Mouse (Mus musculus) stomach, embryonic 14.5 days (tissue): ENCODE data around the gene Il12rb1. TPM values are rescaled to one million over a fixed set of nuclear protein-coding genes. Genes with fewer than 3 reads are reported as not detected.
"Not testable (repeated sequence)": the region's sequence is repeated elsewhere in the genome, so short reads cannot be mapped to it uniquely, and the experiment has no call there.

Experiments
- ATAC-seq: fragments of 200-750 bp; cut with Nextera tagmentation; 2 replicates; pipeline ENCODE4 v1.8.0; 2017; ENCODE audit warnings: low read depth, moderate TSS enrichment; ENCODE audit not compliant: insufficient number of reproducible peaks, insufficient read depth, low FRiP score
- H3K27ac ChIP-seq: fragments of 300-500 bp; sonication (generic); 2 replicates; pipeline ENCODE4 v1.5.1; 2014; ENCODE audit warnings: mild to moderate bottlenecking, low read length, moderate library complexity, mixed read lengths
- H3K27me3 ChIP-seq: fragments of 300-500 bp; sonication (generic); 2 replicates; pipeline ENCODE4 v1.6.1; 2014; ENCODE audit warnings: low read length, control low read depth, mixed read lengths; ENCODE audit not compliant: control insufficient read depth, insufficient read depth
- H3K36me3 ChIP-seq: fragments of 300-500 bp; sonication (generic); 2 replicates; pipeline ENCODE4 v1.6.1; 2014; ENCODE audit warnings: mild to moderate bottlenecking, control low read depth, low read length, moderate library complexity, mixed read lengths; ENCODE audit not compliant: control insufficient read depth, insufficient read depth
- H3K4me1 ChIP-seq: fragments of 300-500 bp; sonication (generic); 2 replicates; pipeline ENCODE4 v1.6.1; 2014; ENCODE audit warnings: low read length, control low read depth, mixed read lengths; ENCODE audit not compliant: control insufficient read depth, insufficient read depth
- H3K4me2 ChIP-seq: fragments of 300-500 bp; sonication (generic); replicated peaks from 2 replicates; pipeline ENCODE4 v1.6.1; 2014; ENCODE audit warnings: low read depth, low read length, control low read depth
- H3K4me3 ChIP-seq: fragments of 300-500 bp; sonication (generic); 2 replicates; pipeline ENCODE4 v1.5.1; 2014; ENCODE audit warnings: low read depth, low read length, control low read depth
- H3K9ac ChIP-seq: fragments of 300-500 bp; sonication (generic); replicated peaks from 2 replicates; pipeline ENCODE4 v1.6.1; 2014; ENCODE audit warnings: low read depth, mild to moderate bottlenecking, control low read depth, low read length, moderate library complexity, mixed read lengths
- H3K9me3 ChIP-seq: fragments of 300-500 bp; sonication (generic); 2 replicates; pipeline ENCODE4 v1.6.1; 2016; ENCODE audit warnings: low read depth, low read length, control low read depth; ENCODE audit not compliant: control insufficient read depth
- WGBS: fragments of 180-500 bp; shearing (Covaris S2); extraction: QIAGEN DNeasy Blood & Tissue Kit; methylation state at CpG from one replicate; pipeline ENCODE4 v1.1.7; 2014; 5-methylcytosine and 5-hydroxymethylcytosine counted together
- polyA plus RNA-seq: library from polyadenylated mRNA; unstranded; fragments of >200 nt; fragmentation: Nextera tagmentation; extraction: Ambion mirVana; gene quantifications from 2 replicates; pipeline ENCODE4 v1.2.1, GENCODE M21; 2014

Il12rb1 gene
- polyA plus RNA-seq, 1 experiment from 2014 or later: not detected

DNA sequence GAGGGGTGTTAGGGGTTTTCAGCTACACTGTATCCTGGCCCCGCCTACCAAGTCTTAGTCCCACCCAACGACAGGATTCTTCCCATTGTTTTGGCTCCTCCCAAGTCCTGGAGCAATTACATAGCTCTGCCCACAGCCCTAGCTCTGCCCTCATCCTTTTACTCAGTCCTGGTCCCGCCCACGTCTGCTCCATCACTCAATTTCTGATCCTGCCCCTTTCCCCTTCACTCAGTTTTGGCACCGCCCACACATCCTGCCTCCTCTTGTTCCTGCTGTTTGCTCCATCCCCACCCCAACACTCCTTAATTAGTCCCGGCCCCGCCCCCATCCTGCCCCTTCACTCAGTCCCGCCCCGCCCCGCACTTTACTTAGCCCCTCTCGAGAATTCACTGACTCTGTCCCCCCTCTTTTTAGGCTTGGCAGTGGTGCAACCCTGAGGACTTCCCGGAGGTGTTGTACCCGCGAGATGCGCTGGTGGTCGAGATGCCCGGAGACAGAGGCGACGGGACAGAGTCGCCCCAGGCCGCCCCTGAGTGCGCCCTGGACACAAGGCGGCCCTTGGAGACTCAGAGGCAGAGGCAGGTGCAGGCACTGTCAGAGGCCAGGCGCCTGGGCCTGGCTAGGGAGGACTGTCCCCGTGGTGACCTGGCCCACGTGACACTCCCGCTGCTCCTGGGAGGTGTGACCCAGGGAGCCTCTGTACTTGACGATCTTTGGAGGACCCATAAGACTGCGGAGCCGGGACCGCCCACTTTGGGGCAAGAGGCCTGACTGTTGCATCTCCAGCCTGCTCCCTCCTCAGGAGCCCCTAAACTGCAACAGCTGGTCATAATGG, 12.1 kb downstream of the Il12rb1 start:
- Histone ChIP-seq H3K9me3 (0 out of 2 replicates have a peak, but pooled peaks cover 2% of the 10 kb centered on the region), H3K27ac (no peak overlapping the region), H3K4me3 (no peak overlapping the region), H3K27me3 (0 out of 2 replicates have a peak, but pooled peaks cover 9% of the 10 kb centered on the region), H3K9ac (no peak overlapping the region), H3K4me2 (peak overlapping the region; percentile 16; the same call in 1 of the 2 replicates), H3K4me1 (peaks cover 4% of the 10 kb centered on the region; the same call in 1 of the 2 replicates), H3K36me3 (no peaks in the 10 kb centered on the region)
- WGBS: 3% methylated on average over 31 of the region's 31 CpGs
- peak; percentile 79 for ATAC-seq

GRCm38 (mm10) chr8:70821399-70821962, 13.2 kb downstream of the Il12rb1 start:
- Histone ChIP-seq H3K4me3 (no peak overlapping the region), H3K9ac (no peak overlapping the region), H3K27ac (no peak overlapping the region), H3K4me1 (peaks cover 4% of the 10 kb centered on the region; the same call in 1 of the 2 replicates), H3K4me2 (no peak overlapping the region), H3K9me3 (0 out of 2 replicates have a peak, but pooled peaks cover 2% of the 10 kb centered on the region), H3K27me3 (0 out of 2 replicates have a peak, but pooled peaks cover 2% of the 10 kb centered on the region), H3K36me3 (no peaks in the 10 kb centered on the region)
- ATAC-seq: peak; percentile 25; the same call in 1 of the 2 replicates
- WGBS: 16% methylated on average over 30 of the region's 30 CpGs

DNA sequence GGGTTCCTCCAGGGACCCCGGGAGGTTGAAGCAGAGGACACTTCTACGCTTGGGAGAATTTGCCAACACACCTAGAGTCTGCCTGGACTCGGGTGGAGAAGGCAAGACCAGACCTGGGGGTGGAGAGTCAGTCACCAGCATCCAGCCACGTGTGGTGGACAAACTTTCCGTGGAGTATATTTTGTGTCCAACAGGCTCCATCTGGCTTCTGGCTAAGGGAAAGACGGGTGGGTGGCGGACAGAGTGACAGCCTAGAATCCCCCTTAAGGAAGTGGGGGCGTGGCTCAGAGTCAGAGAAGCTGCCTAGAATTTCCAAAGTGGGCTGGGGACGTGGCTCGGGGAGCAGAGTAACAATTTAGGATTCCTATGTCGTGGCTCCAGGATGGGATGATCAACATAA, 13.7 kb downstream of the Il12rb1 start:
- no peak overlapping the region for H3K9ac ChIP-seq
- no peak overlapping the region for H3K4me3 ChIP-seq
- WGBS: 34% methylated on average over 11 of the region's 11 CpGs
- ATAC-seq: no peak
- H3K9me3 ChIP-seq: 0 out of 2 replicates have a peak, but pooled peaks cover 2% of the 10 kb centered on the region
- H3K4me2 ChIP-seq: no peak overlapping the region
- no peaks in the 10 kb centered on the region for H3K36me3 ChIP-seq
- H3K4me1 ChIP-seq: peaks cover 4% of the 10 kb centered on the region; the same call in 1 of the 2 replicates
- no peaks in the 10 kb centered on the region for H3K27me3 ChIP-seq
- H3K27ac ChIP-seq: no peak overlapping the region

- H3K4me1 ChIP-seq, H3K9ac ChIP-seq, ATAC-seq, H3K4me2 ChIP-seq, H3K4me3 ChIP-seq, H3K36me3 ChIP-seq, H3K9me3 ChIP-seq, H3K27me3 ChIP-seq, H3K27ac ChIP-seq: not testable (repeated sequence)
- WGBS: 74% methylated on average over 3 of the region's 3 CpGs
Observed at GRCm38 (mm10) chr8:70822594-70822993, 14.3 kb downstream of the Il12rb1 start.

DNA sequence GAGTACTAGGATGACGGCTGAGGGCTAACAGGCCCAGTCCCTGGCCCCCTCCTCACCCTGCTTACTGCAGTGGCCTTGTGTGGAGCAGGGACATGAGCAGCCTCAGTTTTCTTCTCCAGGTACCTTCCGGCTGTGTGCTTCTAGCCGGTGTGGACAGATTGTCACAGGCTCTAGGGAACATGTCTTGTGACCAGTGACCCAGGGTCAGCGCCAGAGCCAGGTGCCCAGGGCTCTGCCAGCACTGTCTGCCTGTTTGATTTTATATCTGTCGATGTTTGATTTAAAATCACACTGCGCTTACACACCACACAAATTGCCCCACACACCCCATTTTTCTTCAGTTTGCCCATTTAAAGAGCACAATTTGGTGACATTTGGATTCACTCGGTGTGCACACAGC, 15.6 kb downstream of the Il12rb1 start:
- Histone ChIP-seq H3K4me1 (peaks cover 4% of the 10 kb centered on the region; the same call in 1 of the 2 replicates), H3K9ac (no peak overlapping the region), H3K27ac (no peak overlapping the region), H3K27me3 (no peaks in the 10 kb centered on the region), H3K36me3 (no peaks in the 10 kb centered on the region), H3K4me3 (no peak overlapping the region), H3K4me2 (no peak overlapping the region), H3K9me3 (0 out of 2 replicates have a peak, but pooled peaks cover 2% of the 10 kb centered on the region)
- ATAC-seq: no peak
- WGBS: 88% methylated on average over 7 of the region's 7 CpGs

GRCm38 (mm10) chr8:70825816-70826215, 17.6 kb downstream of the Il12rb1 start:
- Histone ChIP-seq H3K36me3 (no peaks in the 10 kb centered on the region), H3K9ac (no peak overlapping the region), H3K27me3 (no peaks in the 10 kb centered on the region), H3K4me3 (no peak overlapping the region), H3K9me3 (no peaks in the 10 kb centered on the region), H3K27ac (no peak overlapping the region), H3K4me2 (no peak overlapping the region), H3K4me1 (no peaks in the 10 kb centered on the region; the same call in 1 of the 2 replicates)
- 87% methylated on average over 8 of the region's 8 CpGs for WGBS
- ATAC-seq: no peak

DNA sequence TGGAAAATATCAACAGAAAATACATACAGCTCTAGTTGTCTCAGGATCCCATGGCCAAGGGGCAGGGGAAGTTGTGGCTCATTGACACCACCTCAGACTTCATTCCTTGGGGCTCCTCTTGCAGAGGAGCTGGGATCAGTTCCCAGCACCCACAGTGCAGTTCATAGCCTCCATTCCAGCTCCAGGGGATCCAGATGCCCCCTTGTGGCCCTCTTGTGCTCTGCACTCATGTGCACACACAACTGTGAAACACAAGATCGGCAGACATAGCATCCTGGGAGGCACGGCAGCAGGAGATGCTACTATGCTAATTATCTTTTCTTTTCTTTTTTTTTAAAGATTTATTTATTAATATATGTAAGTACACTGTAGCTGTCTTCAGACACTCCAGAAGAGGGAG, 18.8 kb downstream of the Il12rb1 start:
- Histone ChIP-seq H3K27ac (no peak overlapping the region), H3K4me1 (no peaks in the 10 kb centered on the region), H3K9ac (no peak overlapping the region), H3K4me2 (no peak overlapping the region), H3K4me3 (no peak overlapping the region), H3K27me3 (no peaks in the 10 kb centered on the region), H3K36me3 (no peaks in the 10 kb centered on the region), H3K9me3 (no peaks in the 10 kb centered on the region)
- ATAC-seq: no peak
- WGBS: 96% methylated on average over 2 of the region's 2 CpGs

DNA sequence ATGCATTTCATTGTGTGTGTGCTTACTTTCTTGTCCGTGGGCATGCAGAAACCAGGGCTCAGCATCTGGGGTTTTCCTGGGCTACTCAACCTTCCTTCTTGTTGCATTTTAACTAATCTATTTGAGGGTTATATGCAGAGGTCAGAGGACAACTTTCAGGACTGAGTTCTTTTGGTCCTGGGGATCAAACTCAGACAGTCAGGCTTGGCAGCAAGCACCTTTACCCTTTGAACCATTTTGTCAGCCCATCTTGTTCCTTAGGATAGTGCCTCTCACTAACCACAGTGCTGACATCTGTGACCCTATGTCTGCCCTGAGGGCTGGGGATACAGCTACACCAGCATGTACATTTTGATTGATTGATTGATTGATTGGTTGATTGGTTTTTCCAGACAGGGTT, 19.5 kb downstream of the Il12rb1 start:
- no peak overlapping the region for H3K4me2 ChIP-seq
- ATAC-seq: no peak
- H3K27ac ChIP-seq: no peak overlapping the region
- no peaks in the 10 kb centered on the region for H3K4me1 ChIP-seq
- H3K9me3 ChIP-seq: no peaks in the 10 kb centered on the region
- no peaks in the 10 kb centered on the region for H3K27me3 ChIP-seq
- H3K36me3 ChIP-seq: no peaks in the 10 kb centered on the region
- no peak overlapping the region for H3K4me3 ChIP-seq
- H3K9ac ChIP-seq: no peak overlapping the region
- 88% methylated on average over 1 of the region's 1 CpGs for WGBS
